Mouse (Mus musculus) spleen, adult 18-20 months (tissue): Measurements from ENCODE around the gene B3gnt9.

Source experiments
- DNase-seq, 2 experiments: peaks; one replicate each; pipeline ENCODE4 v3.0.0; 2022; ENCODE audit warnings: mixed read lengths in 2 of 2

B3gnt9 gene

GRCm38 (mm10) chr8:105281821-105282220 is 26.9 kb upstream of the B3gnt9 start:
- peak in 1 of 2 experiments; percentile 1 for DNase-seq

- no peak for DNase-seq
Observed at GRCm38 (mm10) chr8:105280567-105280966, 25.6 kb upstream of the B3gnt9 start.

GRCm38 (mm10) chr8:105278911-105279334 is 24.0 kb upstream of the B3gnt9 start:
- DNase-seq = no peak

GRCm38 (mm10) chr8:105276292-105277120 is 21.6 kb upstream of the B3gnt9 start:
- DNase-seq = no peak

- DNase-seq = no peak
Observed at GRCm38 (mm10) chr8:105275840-105276239, 20.9 kb upstream of the B3gnt9 start, which contains the start of gene Nol3. Gene Nol3, plus strand, starts transcription at chr8:105276140.

GRCm38 (mm10) chr8:105275387-105275786 is 20.4 kb upstream of the B3gnt9 start:
- no peak for DNase-seq

- no peak for DNase-seq
Observed at GRCm38 (mm10) chr8:105270916-105271186, 15.9 kb upstream of the B3gnt9 start.

- no peak for DNase-seq
Observed at GRCm38 (mm10) chr8:105270101-105270915, 15.4 kb upstream of the B3gnt9 start.

GRCm38 (mm10) chr8:105269461-105269947 is 14.6 kb upstream of the B3gnt9 start, which contains the start of gene Hsf4:
Gene Hsf4, plus strand, starts transcription at chr8:105269801.
- DNase-seq = peak in 1 of 2 experiments; percentile 45

- no peak for DNase-seq
Observed at GRCm38 (mm10) chr8:105269075-105269458, 14.1 kb upstream of the B3gnt9 start.

GRCm38 (mm10) chr8:105268342-105269074 is 13.6 kb upstream of the B3gnt9 start:
- DNase-seq = no peak

GRCm38 (mm10) chr8:105266775-105267174 is 11.8 kb upstream of the B3gnt9 start:
- DNase-seq = peak; percentile 49 to 56

- peak in 1 of 2 experiments; percentile 44 for DNase-seq
Observed at GRCm38 (mm10) chr8:105265128-105265527, 10.2 kb upstream of the B3gnt9 start.

GRCm38 (mm10) chr8:105264024-105264982 is 9.3 kb upstream of the B3gnt9 start, which contains the start of the genes Tradd and Fbxl8:
Gene Tradd, minus strand, starts transcription at chr8:105264609.
Gene Fbxl8, plus strand, starts transcription at chr8:105264648.
- DNase-seq = peak; percentile 71 to 77

- no peak for DNase-seq
Observed at GRCm38 (mm10) chr8:105263244-105263912, 8.4 kb upstream of the B3gnt9 start.

- DNase-seq = no peak
Observed at GRCm38 (mm10) chr8:105261326-105261980, 6.5 kb upstream of the B3gnt9 start.

GRCm38 (mm10) chr8:105260371-105261099 is 5.6 kb upstream of the B3gnt9 start:
- DNase-seq = no peak

- DNase-seq = peak; percentile 60 to 78
Observed at GRCm38 (mm10) chr8:105259721-105260320, 4.9 kb upstream of the B3gnt9 start.
